Mouse (Mus musculus) skeletal muscle tissue, adult 2 months (tissue): ENCODE data around the gene Hspd1.
"Not testable (repeated sequence)": the region's sequence is repeated elsewhere in the genome, so short reads cannot be mapped to it uniquely, and the experiment has no call there.

ENCODE experiments used
- DNase-seq: peaks from one replicate; pipeline ENCODE4 v3.0.0-alpha.2; 2012; ENCODE audit warnings: low read depth, low spot score

Gene Hspd1

GRCm38 (mm10) chr1:55087401-55087904 is 590 bp downstream of the Hspd1 start:
- DNase-seq = peak; percentile 71

- no peak for DNase-seq
Observed at GRCm38 (mm10) chr1:55086868-55087400, 1.1 kb downstream of the Hspd1 start.

- DNase-seq = no peak
Observed at GRCm38 (mm10) chr1:55085781-55086366, 2.2 kb downstream of the Hspd1 start.

- no peak for DNase-seq
Observed at GRCm38 (mm10) chr1:55082106-55082505, 5.9 kb downstream of the Hspd1 start.

- peak; percentile 30 for DNase-seq
Observed at GRCm38 (mm10) chr1:55079677-55080076, 8.4 kb downstream of the Hspd1 start.

- DNase-seq = no peak
Observed at GRCm38 (mm10) chr1:55076849-55077516, 11.1 kb downstream of the Hspd1 start.

GRCm38 (mm10) chr1:55076395-55076743 is 11.7 kb downstream of the Hspd1 start:
- no peak for DNase-seq

- DNase-seq = no peak
Observed at GRCm38 (mm10) chr1:55075652-55076394, 12.2 kb downstream of the Hspd1 start.

GRCm38 (mm10) chr1:55074757-55075156 is 13.3 kb downstream of the Hspd1 start:
- no peak for DNase-seq

GRCm38 (mm10) chr1:55072328-55072727 is 15.7 kb downstream of the Hspd1 start:
- DNase-seq = not testable (repeated sequence)

GRCm38 (mm10) chr1:55061772-55062171 is 26.3 kb downstream of the Hspd1 start:
- no peak for DNase-seq

GRCm38 (mm10) chr1:55061099-55061498 is 26.9 kb downstream of the Hspd1 start:
- no peak for DNase-seq

- DNase-seq = not testable (repeated sequence)
Observed at GRCm38 (mm10) chr1:55058383-55058782, 29.7 kb downstream of the Hspd1 start.

GRCm38 (mm10) chr1:55055322-55056115 is 32.5 kb downstream of the Hspd1 start:
- DNase-seq = no peak

- DNase-seq = no peak
Observed at GRCm38 (mm10) chr1:55053596-55053995, 34.4 kb downstream of the Hspd1 start.

GRCm38 (mm10) chr1:55053005-55053404 is 35.0 kb downstream of the Hspd1 start:
- DNase-seq = peak; percentile 72

GRCm38 (mm10) chr1:55052355-55052953 is 35.6 kb downstream of the Hspd1 start, which contains the start of gene Coq10b:
TSS of gene Coq10b (plus strand) at chr1:55052770.
- peak; percentile 100 for DNase-seq

- no peak for DNase-seq
Observed at GRCm38 (mm10) chr1:55051671-55052070, 36.4 kb downstream of the Hspd1 start.

GRCm38 (mm10) chr1:55048841-55049587 is 39.0 kb downstream of the Hspd1 start:
- DNase-seq = no peak

- DNase-seq = no peak
Observed at GRCm38 (mm10) chr1:55043164-55043563, 44.9 kb downstream of the Hspd1 start.
